Mouse (Mus musculus): ENCODE measurements around the gene Neu1.
"Not testable (repeated sequence)": the region's sequence is repeated elsewhere in the genome, so short reads cannot be mapped to it uniquely, and the experiment has no call there.

Neu1 gene

DNA sequence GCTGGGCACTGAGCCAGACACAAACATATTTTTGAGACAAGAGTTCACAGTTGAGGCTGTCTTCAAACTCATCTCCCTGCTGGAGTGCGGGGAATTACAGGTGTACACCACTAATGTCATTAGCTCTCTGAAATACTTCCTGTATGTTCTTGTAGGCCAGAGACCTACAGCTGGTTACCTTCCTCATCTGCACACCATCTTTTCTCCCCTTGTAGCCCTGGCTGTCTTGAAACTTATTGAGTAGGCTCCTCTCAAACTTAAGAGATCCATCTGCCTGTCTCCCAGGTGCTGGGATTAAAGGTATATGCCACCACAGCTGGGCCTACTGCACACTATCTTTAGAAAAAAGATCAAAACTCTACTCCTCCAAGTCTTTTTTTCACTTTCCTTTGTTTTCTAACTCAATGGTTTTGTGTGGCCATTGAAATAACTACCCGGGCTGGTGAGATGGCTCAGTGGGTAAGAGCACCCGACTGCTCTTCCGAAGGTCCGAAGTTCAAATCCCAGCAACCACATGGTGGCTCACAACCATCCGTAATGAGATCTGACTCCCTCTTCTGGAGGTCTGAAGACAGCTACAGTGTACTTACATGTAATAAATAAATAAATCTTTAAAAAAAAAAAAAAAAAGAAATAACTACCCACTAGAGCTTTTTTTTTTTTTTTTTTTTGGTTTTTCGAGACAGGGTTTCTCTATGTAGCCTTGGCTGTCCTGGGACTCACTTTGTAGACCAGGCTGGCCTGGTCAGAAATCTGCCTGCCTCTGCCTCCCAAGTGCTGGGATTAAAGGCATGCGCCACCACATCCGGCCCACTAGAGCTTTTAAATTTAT, 17.9 kb downstream of the Neu1 start:
- DNase-seq: not testable (repeated sequence)

DNA sequence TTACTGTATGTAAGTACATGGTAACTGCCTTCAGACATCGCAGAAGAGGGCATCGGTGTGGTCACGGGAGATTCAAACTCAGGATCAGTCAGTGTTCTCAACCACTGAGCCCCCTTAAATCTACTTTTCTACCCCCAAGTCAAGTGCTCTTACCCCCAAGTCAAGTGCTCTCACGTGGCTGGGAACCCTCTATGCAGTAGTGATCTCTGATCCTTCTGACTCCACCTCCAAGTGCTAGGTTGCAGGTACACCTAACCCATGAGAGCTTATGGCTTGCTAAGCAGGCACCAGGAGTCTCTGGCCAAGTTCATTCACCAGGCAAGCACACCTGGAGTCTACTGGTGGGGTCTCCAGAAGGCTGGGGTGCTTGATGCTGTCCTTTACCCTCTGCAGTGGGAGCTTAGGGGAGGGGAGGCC, 18.5 kb downstream of the Neu1 start:
- DNase-seq: peak; percentile 53

DNA sequence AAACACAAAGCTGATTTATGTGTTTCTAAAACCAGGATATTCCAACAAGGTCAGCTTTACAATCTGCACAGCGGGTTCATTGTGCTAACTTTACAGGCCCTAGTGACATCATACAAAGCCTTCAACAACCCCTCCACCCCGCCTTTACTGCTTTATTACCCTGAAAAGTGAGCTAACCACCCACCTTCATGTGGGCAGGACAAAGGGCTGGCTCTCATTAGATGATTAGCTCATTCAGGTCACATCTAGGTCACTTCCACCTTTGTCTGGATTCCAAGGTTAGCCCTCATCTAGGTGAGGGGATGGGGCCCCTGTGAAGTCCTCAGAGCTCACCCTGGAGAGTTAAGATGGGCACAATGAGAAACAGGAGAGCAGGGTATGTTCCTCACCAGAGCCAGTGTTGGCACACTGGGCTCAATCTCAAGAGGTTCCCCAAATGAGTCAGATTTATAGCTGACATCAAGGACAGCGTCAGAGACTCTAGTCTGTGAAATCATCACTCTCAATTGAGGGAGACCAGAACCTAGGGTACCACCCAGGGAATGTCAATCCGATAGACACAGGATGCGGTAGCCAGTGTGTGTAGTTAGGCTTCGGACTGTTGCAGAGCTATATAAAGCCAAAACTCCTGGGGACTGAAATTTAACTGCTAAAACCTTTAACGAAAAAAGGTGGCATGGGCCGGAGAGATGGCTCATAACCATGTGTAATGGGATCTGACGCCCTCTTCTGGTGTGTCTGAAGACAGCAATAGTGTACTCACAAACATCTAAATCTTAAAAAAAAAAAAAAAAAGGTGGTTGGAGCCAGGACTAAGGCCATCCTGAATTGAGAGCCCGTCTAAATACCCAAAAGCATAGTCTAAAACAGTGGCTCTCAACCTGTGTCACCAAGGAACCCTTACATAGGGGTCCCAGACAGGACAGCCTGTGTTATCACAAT, 19.7 kb downstream of the Neu1 start:
- no peak for DNase-seq

DNA sequence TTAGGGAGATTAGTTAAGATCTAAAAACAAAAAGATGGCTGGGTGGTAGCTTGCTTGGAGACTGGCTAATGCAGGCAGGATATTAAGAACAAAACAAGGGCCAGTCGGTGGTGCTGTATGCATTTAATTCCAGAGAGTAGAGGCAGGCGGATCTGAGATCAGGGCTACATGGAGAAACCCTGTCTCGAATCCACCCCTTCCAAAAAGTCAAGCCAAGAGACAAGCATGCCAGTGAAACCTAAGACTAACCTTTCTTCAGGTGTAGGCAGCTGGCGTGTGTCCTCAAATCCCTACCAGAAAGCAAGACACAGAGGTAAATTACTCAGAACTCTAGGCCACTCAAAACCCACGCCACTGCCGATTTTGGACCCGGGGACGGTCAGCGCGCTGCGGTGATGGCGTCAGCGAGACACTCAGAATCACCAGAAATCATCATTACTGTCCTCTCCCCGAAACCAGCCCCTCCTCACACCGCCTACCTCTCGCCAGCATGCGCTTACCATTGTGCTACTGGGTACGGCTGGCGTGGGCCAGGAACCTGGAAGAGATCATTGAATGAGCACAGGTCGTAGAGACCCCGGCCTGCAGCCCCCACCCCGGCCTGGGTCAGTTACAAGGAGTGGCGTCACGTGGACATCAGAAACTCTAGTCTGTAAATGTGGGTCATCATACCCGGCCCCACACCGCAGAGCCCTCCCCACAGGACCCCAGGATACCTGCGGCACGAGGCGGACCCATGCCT, 20.8 kb downstream of the Neu1 start:
- no peak for DNase-seq

DNA sequence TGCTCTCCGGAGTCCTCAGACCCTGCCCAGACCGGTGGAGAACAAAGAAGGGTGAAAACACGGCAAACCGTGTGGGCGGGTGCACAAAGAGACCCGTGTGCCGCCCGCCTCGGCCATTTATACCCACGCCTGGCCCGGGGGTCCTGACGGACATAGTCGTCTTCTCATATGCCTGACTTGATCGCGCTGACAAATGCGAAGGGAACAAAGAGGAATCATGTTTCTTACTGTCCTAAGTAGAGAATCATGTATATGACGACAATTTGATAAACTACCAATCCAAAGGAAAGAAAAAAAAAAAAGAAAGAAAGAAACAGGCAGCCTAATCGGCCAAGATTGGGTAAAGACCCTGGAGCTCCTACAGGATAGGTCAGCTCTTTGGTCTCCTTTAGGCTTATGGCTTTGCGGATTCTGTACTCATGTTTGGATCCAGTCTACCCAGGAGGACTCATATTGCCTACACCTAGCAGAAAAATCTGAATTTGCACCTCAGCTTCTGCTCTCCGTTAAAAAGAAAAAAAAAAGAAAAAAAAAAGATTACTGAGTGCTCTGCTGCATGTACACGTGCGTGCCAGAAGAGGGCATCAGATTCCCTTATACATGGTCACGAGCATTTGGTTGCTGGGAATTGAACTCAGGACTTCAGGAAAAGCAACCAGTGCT, 21.5 kb downstream of the Neu1 start:
- DNase-seq: peak; percentile 85

DNA sequence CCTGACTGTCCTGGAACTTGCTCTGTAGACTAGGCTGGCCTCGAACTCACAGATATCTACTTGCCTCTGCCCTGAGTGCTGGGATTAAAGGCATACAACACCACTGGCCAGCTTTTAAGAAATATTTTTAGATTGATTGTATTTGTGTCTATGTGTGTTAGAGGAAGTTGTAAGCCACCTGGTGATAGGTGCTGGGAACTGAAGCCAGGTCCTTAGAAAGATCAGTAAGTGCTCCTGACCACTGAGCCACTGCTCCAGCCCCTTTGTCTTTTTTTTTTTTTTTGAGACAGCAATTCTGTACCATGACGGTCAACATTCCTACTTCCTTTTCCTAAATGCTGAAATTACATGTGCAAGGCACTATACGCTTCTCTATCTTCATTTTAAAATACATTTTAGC, 22.2 kb downstream of the Neu1 start:
- no peak for DNase-seq

DNA sequence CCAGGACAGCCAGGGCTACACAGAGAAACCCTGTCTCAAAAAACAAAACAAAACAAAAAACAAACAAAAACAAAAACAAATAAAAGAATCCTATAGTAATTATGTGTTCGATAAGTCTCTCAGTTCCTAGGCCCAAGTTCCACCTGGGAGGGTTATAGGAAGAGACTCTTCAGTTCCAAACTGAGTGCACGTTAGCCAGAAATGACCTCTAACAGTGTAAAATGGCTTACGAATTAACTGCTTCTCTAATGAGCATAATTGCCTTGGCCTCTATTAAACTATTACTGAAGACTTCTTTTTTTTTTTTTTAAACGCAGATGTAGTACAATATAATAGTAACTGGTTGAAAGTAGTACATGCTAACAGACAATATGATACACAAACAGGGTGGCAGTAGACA, 22.9 kb downstream of the Neu1 start:
- no peak for DNase-seq

DNA sequence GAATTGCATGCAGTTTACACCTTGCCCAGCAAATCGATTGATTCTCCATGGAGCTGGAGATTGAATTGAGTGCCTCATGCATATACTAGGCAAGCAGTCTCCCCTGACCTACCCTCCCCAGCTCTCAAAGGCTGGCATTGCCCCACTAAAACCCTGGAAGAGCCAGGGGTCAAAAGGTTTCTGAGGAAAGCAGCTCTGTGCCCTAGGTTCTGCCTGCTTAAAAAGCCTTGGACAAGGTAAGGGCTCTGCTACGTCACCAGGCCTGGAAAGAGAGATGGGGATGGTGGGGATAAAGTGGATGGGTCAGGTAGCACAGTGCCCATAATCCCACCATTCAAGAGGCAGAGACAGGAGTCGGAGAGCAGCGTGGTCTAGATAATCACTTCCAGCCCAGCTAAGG, 23.8 kb downstream of the Neu1 start:
- no peak for DNase-seq

DNA sequence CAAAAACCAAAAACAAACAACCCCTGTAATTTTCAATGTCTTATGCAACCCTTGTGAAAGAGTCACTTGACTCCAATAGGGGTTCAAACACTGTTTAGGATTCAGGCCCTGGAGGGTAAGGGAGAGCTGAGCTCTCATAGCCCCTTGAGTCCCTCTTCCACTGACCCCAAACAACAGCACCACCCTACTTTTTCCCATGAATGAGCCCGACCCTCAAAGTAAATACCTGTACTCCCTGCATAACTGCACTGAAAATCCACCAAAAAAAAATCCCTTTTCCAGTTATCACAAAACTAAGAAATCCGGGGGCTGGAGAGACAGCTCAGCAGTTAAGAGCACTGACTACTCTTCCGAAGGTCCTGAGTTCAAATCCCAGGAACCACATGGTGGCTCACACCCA, 24.8 kb downstream of the Neu1 start:
- DNase-seq: no peak

DNA sequence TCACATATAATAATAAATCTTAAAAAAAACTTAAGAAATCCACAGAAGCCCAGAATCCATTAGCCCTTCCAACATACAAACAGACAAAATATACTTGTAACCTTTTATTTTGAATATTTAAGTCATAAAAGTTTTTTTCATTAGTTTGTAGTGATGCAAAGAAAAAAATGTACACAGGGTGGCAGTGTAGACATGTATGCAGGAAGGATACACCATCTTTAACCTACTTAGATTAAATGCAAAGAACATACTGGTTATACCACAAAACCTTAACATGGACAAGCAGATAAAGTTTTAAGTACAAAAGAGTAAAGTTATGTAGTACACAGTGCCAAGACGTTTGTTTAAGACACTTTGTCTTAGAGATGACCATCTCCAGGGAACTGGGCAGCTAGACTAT, 25.3 kb downstream of the Neu1 start:
- DNase-seq: no peak

DNA sequence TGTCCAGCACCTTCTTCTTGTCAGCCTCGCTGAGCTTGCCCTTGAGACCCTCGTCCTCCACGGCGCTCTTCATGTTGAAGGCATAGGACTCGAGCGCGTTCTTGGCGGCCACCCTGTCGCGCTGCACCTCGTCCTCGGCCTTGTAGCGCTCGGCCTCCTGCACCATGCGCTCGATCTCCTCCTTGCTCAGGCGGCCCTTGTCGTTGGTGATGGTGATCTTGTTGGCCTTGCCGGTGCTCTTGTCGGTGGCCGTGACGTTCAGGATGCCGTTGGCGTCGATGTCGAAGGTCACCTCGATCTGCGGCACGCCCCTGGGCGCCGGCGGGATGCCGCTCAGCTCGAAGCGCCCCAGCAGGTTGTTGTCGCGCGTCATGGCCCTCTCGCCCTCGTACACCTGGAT, 26.2 kb downstream of the Neu1 start:
- DNase-seq: not testable (repeated sequence)

DNA sequence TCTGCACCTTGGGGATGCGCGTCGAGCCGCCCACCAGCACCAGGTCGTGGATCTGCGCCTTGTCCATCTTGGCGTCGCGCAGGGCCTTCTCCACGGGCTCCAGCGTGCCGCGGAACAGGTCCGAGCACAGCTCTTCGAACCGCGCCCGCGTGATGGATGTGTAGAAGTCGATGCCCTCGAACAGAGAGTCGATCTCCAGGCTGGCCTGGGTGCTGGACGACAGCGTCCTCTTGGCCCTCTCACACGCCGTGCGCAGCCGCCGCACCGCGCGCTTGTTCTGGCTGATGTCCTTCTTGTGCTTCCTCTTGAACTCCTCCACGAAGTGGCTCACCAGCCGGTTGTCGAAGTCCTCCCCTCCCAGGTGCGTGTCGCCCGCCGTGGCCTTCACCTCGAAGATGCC, 26.9 kb downstream of the Neu1 start:
- DNase-seq: not testable (repeated sequence)

DNA sequence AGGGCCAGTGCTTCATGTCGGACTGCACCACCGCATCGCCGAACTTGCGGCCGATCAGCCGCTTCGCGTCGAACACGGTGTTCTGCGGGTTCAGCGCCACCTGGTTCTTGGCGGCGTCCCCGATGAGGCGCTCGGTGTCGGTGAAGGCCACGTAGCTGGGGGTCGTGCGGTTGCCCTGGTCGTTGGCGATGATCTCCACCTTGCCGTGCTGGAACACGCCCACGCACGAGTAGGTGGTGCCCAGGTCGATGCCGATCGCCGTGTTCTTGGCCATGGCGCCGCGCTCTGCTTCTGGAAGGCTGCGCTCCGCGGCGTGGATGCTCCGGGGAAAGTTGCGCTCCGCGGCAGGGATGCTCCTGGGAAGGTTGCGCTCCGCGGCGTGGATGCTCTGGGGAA, 27.7 kb downstream of the Neu1 start:
- DNase-seq: not testable (repeated sequence)

DNA sequence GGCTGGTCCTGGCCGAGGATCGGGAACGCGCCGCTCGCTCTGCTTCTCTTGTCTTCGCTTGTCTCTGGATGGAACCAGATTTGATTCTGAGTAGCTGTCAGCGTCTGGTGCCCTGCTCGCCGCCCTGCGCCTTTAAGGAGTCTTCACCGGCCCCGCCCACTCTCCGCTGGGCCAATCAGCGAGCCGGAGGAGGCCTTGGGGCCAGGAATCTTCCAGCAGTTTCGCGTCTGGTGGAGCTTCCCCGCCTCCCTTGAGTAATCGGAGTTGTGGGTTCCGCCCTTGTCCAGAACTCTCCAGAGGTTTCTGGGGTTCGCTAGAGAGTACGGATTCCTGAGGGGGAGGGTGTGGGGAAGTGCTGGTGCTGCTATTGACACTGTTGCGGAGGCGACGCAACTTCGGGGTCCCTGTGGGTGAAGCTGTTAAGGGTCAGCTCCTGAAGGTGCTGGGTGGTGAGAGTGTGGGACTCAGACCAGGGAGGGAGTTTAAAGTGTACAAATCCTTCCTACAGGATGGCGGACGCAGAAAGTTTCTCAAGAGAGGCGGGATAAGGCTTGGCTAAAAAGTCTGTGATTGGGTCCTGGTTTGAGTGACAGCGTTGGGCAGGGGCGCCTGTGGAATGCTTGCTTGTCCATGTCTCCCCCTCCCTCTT, 28.2 kb downstream of the Neu1 start, which contains the start of gene Hspa1b:
Gene Hspa1b, minus strand, starts transcription at position 109 of the 649 bp plus-strand sequence.
- peak; percentile 78 for DNase-seq

DNA sequence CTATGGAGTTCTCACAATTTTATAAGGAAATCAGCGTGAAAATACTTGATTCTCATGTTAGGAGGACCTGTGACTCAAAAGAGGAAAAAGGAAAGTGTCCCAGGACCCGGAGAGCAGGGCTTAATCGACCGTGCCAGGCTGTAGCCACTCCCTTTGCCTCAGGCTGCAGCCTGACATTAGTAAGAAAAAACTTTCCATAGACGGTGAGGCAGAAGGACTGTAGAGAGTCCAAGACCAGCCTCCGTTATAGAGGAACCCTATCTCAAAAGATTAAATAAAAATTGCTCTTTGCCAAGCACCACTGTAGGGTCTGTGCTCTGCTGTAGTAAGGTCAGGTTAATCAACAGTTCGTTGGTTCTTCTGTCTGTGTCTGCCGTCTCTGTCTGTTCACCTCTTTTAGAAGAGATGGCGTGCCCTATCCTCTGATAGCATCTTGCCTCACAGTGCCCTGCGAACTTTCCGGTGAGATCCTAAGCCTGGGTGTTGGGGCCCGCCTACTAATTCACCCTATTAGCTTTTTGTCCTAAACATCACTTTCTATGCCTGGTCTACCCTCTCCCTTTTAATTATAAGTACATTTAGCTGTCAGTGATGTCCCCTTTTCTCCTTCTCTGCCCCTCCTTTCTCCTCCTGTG, 28.9 kb downstream of the Neu1 start:
- DNase-seq: peak; percentile 54

DNA sequence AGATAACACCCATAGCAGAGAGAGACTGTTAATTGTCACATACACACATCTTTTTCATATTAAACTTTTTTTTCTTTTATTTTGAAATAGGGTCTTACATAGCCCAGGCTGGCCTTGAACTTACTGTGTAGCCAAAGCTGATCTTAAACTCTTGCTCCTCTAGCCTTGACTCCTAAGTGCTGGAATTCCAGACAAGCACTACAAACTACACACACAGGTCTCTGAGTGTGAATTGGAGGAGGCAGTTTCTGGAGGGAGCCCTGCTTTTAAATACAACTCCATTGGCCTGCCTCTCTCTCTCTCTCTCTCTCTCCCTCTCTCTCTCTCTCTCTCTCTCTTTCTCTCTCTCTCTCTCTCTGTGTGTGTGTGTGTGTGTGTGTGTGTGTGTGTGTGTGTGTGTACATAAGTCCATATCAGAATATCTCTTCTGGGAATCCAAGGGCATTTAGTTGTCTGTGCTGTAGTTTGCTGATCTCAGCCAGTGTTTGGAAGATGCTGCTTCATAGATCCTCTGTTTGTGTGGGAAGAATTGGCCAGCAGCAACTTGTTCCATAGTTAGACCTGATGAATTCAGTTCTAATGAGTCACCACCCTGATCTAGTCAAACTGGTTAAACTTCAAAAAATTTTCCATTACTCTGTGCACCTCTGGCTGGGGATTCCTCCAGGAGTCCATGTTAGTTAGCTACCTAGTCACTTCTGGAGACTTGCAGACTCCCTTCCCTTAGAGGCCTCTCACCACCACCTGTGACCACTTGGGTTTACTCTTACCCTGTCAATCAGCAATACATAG, 29.8 kb downstream of the Neu1 start:
- DNase-seq: no peak

DNA sequence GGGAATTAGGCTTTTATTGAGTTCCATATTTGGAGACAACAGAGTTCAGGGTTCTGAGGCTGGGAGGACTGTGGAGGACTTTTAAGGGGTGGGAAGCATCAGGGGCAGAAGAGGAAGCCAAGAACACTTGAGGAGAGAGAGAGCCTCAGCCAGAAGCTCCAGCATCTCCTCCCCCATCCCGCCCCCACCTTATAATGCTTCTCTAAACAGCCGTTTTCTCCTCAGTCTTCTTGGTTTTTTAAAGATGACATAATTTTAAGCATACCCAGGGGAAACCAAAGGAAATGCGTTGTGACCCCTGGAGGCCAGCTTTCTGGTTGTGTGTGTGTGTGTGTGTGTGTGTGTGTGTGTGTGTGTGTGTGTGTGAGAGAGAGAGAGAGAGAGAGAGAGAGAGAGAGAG, 31.1 kb downstream of the Neu1 start:
- DNase-seq: no peak

DNA sequence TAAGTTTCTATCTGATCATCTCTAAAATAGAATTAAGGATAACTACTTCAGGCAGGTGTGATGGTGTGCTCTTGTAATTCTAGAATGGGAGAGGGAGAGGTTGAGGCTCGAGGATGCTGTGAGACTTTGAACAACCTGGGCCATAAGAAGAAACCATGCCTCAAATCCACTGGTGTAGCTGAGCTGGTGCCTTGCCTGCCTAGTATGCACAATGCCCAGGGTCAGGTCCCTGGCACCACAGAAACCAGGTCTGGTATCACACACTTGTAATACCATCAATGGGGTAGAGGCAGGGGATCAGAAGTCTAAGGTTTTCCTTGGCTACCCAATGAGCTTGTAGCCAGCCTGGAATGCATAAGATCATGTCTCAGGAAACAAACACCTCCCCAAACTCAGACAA, 31.8 kb downstream of the Neu1 start:
- no peak for DNase-seq

DNA sequence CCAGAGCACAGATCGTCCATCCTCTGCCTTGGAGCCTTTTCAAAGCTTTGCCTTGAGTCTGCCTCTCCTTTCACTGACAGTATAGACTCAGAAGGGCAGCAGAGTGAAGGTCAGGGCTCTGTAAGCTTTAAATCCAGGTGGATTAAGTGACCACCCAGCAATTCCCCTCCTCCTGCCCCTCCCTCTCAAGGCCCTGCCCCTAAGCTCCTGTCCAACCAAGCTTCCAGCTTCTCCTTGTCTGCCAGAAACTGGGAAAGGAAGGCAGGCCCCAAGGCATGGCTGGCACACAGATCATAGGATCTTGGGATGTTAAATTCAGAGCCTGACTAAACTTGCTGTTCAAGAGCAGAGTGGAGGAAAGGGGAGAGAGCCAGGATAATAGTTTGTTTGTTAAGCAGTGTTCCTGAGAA, 33.6 kb downstream of the Neu1 start:
- DNase-seq: no peak

DNA sequence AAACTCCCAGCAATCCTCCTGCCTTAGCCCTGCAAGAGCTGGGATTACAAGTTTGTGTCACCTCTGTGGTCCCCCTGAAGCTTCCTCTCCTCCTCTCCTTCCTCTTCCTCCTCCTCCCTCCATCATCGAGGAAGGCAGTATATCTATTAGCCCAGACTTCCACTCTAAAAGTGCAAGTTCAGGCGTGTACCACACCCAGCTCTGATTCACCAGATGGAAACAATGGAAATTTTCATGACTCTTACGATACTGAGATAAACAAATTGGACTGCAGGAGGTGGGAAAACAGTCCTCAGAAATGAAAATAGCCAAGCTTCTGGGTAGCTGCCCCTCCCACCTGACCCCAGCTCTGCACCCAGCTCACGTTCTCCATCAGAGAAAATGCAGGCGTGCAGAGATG, 34.6 kb downstream of the Neu1 start:
- DNase-seq: no peak

DNA sequence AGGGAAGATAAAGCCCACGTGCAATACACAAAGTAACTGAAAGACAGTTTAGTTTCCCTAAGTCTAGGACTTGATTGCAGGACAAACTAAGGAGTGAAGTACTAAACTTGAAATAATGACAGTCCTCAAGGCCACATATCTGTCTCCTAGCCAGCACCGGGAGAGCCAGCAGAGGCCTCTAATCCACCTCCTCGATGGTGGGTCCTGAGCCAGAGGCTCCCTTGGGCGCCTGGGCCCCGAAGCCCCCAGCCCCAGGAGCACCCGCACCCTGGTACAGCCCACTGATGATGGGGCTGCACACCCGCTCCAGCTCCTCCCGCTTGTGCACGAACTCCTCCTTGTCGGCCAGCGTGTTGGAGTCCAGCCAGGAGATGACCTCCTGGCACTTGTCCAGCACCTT, 38.8 kb downstream of the Neu1 start, which contains the start of gene Gm20481:
Gene Gm20481, plus strand, starts transcription at position 91 of the 400 bp plus-strand sequence.
- not testable (repeated sequence) for DNase-seq
